Mouse (Mus musculus) C3H10T1/2 (cell line): Measurements from ENCODE around the gene Atf6. TPM values are rescaled to one million over a fixed set of nuclear protein-coding genes. Genes with fewer than 3 reads are reported as not detected.

ENCODE experiments used
- polyA plus RNA-seq, 2 experiments: library from polyadenylated mRNA; unstranded; fragments of >200 nt; fragmentation: generic; extraction: Trizol; gene quantifications; one replicate each; pipeline ENCODE4 v1.2.1; 2012; ENCODE audit warnings: missing spikeins in 2 of 2

Gene Atf6
- polyA plus RNA-seq: 1 to 10 TPM in 1 of 2 experiments, under 1 TPM in 1; 0.78 to 5.4 TPM

DNA sequence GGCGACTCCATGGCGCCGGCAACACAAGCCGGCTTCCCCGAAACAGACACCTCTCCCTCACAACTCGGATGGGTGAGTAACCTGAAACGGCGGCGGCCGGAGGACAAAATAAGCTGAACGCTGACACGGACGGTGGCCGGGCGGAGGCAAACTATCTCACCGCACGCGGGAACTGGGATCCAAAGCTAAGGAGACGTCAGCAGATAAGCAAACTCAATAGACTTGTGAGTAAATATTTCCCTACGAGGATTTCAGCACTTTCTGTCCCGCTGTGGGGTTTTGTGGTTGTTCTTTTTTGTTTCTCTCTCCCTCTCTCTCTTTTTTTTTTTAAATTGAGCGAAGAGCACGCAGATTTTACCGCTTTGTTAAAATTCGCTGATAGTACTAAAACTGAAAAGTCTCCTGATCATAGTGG lies at the start of gene Atf6:
Gene Atf6 (minus strand): TSS at position 81 of the 415 bp plus-strand sequence.

DNA sequence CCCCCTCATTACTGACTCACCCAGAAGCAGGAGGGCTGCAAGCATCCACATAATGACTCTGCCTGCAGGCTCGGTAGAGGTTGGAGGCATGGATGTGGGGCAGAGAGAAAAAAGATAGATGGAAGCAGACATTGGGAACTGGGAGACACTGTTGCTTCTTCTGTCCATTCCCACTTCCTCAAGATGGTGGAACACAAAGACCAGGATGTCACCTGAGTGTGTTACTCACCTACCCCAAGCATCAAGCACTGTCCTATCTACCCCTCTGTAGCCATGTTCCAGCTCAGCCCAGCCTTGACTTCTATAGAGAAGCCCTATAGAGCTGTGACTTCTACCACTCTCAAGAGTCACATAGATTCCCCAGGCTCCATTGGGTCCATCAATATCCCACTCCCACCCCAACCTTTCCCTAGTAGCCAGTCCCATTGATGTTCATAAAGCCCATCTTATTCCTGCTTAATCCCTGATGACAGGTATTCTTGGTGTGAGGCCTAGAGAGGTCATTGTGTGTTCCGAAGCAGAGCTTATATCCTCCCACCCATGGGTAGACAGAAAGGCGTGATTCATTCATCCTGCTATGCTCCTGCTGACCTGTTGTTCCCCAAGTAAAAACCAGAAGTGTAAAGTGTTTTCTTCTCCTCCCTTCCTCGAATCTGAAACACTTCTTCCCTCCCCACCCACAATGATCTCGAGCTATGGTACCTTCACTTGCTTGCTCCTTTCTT lies 45.5 kb upstream of the Atf6 start, which contains the start of gene Fcrlb:
Gene Fcrlb (minus strand): TSS at position 51 of the 725 bp plus-strand sequence.

DNA sequence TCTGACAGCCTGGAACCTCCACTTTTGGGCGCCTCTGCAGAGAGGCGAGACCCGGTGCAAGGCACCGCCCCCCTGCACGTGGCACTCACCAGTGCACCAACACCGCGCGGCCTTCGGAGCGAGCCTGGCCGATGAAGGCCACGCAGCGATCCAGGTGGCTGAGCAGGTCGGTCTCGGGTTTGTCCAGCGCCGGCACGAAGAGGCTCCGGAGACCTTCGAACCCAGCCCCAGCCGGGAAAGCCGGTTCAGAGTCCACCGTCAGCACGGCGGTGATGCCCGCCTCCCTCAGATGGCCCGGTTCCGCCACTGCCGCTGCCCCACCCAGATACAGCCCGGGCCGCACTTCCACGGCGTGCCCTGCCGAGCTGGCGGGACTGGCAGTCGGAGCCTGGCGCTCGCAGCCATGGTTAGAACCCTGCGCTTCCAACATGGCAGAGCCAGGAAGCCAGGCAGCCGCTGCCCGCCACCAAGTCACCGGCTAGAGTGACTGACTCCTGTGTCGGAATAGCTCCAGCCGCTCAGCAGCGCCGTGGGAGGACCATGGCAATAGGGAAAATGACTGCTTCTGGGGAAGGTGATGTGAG lies 17.5 kb upstream of the Atf6 start, which contains the start of the genes Gm26620 and Dusp12:
Gene Gm26620 (plus strand): TSS at position 88 of the 584 bp plus-strand sequence.
Gene Dusp12 (minus strand): TSS at position 563 of the 584 bp plus-strand sequence.

Other genes with a start within 250 kb of the Atf6 start
- gene Olfml2b, start 223.2 kb downstream of the Atf6 start, polyA plus RNA-seq: 1 to 10 TPM in 1 of 2 experiments, under 1 TPM in 1; 0.49 to 7.0 TPM
- gene Gm26620, start 17.3 kb upstream of the Atf6 start, polyA plus RNA-seq: under 1 TPM; 0.05 to 0.15 TPM
- gene Dusp12, start 17.8 kb upstream of the Atf6 start, polyA plus RNA-seq: 10 to 100 TPM; 15.0 to 25.0 TPM
- under 1 TPM in 1 of 2 experiments, not detected in 1; 0.13 TPM for gene Fcrlb, start 45.2 kb upstream of the Atf6 start, polyA plus RNA-seq
- not detected for gene Fcrla, start 59.8 kb upstream of the Atf6 start, polyA plus RNA-seq
- not detected for gene Fcgr2b, start 108.8 kb upstream of the Atf6 start, polyA plus RNA-seq
- 1 to 10 TPM in 1 of 2 experiments, under 1 TPM in 1; 0.23 to 2.7 TPM for gene Fcgr4, start 151.1 kb upstream of the Atf6 start, polyA plus RNA-seq
- gene Fcgr3, start 197.2 kb upstream of the Atf6 start, polyA plus RNA-seq: not detected
- gene Cfap126, start 246.1 kb upstream of the Atf6 start, polyA plus RNA-seq: 1 to 10 TPM in 1 of 2 experiments, under 1 TPM in 1; 0.47 to 2.7 TPM